Mouse (Mus musculus): ENCODE data around the gene Msh6. TPM values are rescaled to one million over a fixed set of nuclear protein-coding genes. Genes with fewer than 3 reads are reported as not detected.
"Not testable (repeated sequence)": the region's sequence is repeated elsewhere in the genome, so short reads cannot be mapped to it uniquely, and the experiment has no call there.

Msh6 gene
- polyA plus RNA-seq, 2 experiments = 11.1 to 23.9 TPM

DNA sequence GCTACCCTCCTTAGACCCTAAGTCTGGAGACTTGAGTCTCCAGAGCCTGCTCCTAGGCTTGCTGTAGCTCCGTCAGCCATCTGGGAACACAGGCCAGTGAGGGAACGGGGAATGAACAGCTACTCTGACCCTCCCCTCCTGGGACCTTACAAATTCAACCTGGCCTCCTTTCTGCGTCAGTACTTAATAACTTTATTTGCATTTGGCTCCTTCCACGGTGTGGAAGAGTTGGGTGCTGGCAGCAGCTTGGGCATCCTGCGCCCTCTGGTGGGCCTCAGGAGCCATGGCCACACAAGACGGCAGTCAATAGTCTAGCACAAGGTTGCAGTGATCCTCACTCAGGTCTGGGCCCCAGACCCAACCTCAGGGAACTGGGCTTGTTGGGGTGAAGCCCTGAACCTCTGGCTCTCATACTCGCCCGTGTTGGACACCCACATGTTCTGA lies 6.4 kb upstream of the Msh6 start:
- not testable (repeated sequence) for H3K27ac ChIP-seq

DNA sequence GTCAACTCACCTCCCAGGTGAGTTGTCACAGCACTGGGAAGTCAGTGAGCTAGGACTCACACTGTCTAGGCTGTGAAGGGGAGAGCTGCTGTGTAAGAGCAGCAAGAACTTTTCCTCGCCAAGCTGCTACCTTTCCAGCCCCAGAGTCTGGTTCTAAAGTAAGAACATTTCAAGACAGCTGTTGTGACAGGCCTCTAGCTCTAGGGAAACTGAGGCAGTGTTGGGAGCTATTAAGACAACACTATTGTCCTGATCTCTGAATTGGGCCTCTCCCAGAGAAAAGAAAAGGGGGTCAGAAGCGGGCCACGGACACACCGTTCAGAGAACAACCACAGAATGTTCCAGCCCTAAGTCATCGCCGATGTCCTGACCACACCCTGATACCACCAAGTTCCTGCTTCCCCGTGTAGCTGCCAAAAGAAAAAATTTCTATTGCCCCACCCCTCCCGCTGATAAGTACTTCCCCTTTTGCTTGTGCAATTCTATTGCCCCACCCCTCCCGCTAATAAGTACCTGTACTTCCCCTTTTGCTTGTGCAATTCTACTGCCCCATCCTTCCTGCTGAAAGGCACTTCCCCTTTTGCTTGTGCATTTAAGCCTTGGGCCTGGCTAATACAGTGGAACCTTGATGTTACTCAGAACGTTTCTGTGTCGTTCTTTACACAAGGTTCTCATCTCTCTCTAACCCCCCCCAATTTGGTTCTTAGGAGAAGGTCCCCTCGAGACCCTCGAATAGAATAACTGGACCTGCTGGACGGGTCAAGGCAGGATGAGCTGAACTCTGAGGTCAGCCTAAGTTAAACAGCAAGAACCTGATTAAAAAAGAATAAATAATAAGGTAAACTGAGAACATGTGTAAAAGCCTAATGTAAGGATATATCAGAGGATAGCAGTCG lies 2.9 kb upstream of the Msh6 start:
- not testable (repeated sequence) for H3K27ac ChIP-seq; H3K36me3 ChIP-seq (replicated peaks; ENCODE audit: control insufficient read depth, insufficient read depth, low read depth); H3K4me3 ChIP-seq (ENCODE audit: insufficient read depth in 1 of 2, low read depth in 2 of 2, low read length in 2 of 2); H3K4me2 ChIP-seq (ENCODE audit: low read depth); DNase-seq (ENCODE audit: low read depth in 3 of 3, low spot score in 3 of 3); H3K9me3 ChIP-seq (ENCODE audit: control insufficient read depth, low read length); H3K9ac ChIP-seq (replicated peaks); H3K27me3 ChIP-seq (ENCODE audit: control insufficient read depth, insufficient read depth, low read length); ATAC-seq (ENCODE audit: insufficient read depth)
- WGBS (ENCODE audit: insufficient replicate concordance) = 48% methylated on average over 15 of the region's 15 CpGs
- H3K4me1 ChIP-seq (replicated peaks; ENCODE audit: control insufficient read depth in 2 of 2, insufficient read depth in 2 of 2, low read length in 1 of 2) = peaks cover 10 to 12% of the 10 kb centered on the region in 2 experiments

More for the DNA sequence above, 6.4 kb upstream of the Msh6 start:
- H3K4me3 ChIP-seq (ENCODE audit: insufficient read depth in 1 of 2, low read depth in 2 of 2, low read length in 2 of 2); H3K36me3 ChIP-seq (replicated peaks; ENCODE audit: control insufficient read depth, insufficient read depth, low read depth); H3K9ac ChIP-seq (replicated peaks); H3K9me3 ChIP-seq (ENCODE audit: control insufficient read depth, low read length); H3K4me1 ChIP-seq (replicated peaks; ENCODE audit: control insufficient read depth in 2 of 2, insufficient read depth in 2 of 2, low read length in 1 of 2); H3K4me2 ChIP-seq (ENCODE audit: low read depth); DNase-seq (ENCODE audit: low read depth in 3 of 3, low spot score in 3 of 3); H3K27me3 ChIP-seq (ENCODE audit: control insufficient read depth, insufficient read depth, low read length): not testable (repeated sequence)
- ATAC-seq (ENCODE audit: insufficient read depth) = peak; percentile 69
- WGBS (ENCODE audit: insufficient replicate concordance) = 45% methylated on average over 6 of the region's 8 CpGs
- peak; percentile 39 for TF ChIP-seq CTCF (IDR thresholded peaks at IDR 0.05; ENCODE audit: low read depth)

DNA sequence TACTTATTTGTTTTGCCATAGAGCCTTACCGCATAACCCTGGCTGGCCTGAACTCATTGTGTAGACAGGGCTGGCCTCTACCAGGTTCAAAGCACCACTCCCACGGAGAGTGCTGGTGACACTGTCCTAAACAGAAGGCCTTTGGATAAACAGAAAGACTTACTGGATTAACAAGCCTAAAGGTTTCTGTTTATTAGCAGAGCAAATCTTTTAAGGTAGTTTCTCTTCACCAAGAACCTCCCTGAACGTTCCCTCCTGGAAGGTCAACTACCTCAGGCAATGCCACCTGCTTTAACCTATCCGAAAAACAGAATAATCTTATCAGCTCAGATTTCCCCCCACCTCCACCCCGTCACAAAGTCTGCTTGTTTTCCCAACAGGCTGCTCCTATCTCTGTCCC lies 2.0 kb upstream of the Msh6 start:
- Histone ChIP-seq H3K27ac (no peak overlapping the region), H3K9ac (replicated peaks) (no peak overlapping the region), H3K9me3 (ENCODE audit: control insufficient read depth, low read length) (no peaks in the 10 kb centered on the region), H3K4me3 (ENCODE audit: insufficient read depth in 1 of 2, low read depth in 2 of 2, low read length in 2 of 2) (no peak overlapping the region), H3K4me2 (ENCODE audit: low read depth) (no peak overlapping the region), H3K36me3 (replicated peaks; ENCODE audit: control insufficient read depth, insufficient read depth, low read depth) (peaks cover 5% of the 10 kb centered on the region), H3K4me1 (replicated peaks; ENCODE audit: control insufficient read depth in 2 of 2, insufficient read depth in 2 of 2, low read length in 1 of 2) (peaks cover 12% of the 10 kb centered on the region in 2 experiments), H3K27me3 (ENCODE audit: control insufficient read depth, insufficient read depth, low read length) (no peaks in the 10 kb centered on the region)
- ATAC-seq (ENCODE audit: insufficient read depth) = no peak
- TF ChIP-seq CTCF (IDR thresholded peaks at IDR 0.05; ENCODE audit: low read depth) (no peak), EP300 (IDR thresholded peaks at IDR 0.05; ENCODE audit: low read depth) (no peak)
- WGBS (ENCODE audit: insufficient replicate concordance) = 54% methylated on average over 5 of the region's 5 CpGs
- no peak for DNase-seq (ENCODE audit: low read depth in 3 of 3, low spot score in 3 of 3)

DNA sequence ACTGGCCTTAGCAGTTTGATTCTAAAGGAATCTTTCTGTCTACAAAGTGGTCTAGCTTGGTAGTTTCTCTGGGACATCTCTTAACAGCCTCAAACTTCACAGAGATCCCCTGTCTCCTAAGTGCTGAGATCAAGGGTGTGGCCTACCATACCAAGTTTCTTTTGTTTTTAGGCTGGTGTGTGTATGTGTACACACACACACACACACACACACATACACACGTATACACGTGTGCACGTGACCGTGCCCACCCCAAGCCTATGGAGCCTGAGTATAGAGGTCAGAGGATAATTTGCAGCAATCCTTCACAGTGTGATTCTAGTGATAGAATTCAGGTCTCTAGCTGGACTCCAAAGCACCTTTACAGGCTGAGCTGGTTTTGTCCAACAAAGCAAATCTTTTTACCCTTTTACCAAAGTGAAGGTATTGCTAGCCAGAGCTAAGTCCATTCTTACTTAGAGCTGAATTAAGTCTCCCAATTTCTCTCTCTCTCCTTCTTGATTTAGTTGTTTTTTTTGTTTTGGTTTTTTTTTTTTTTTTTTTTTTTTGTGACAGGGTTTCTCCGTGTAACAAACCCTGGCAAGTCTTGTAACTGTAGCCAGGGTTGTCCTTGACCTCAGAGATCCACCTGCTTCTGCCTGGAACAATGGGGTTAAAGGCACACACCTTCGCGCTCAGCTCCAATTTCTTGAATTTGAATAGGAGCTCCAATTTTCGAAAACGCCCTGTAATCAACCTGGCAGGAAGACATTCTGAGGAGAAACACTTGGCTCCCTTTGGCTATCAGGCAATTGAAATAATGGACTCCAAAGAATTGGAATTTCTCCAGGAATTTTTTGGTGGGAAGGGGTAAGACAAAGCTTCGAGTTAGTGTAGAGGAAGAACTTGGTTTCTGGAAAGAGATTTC lies 1.3 kb upstream of the Msh6 start:
- ATAC-seq (ENCODE audit: insufficient read depth) (no peak), DNase-seq (ENCODE audit: low read depth in 3 of 3, low spot score in 3 of 3) (no peak)
- Histone ChIP-seq H3K9me3 (ENCODE audit: control insufficient read depth, low read length) (no peaks in the 10 kb centered on the region), H3K36me3 (replicated peaks; ENCODE audit: control insufficient read depth, insufficient read depth, low read depth) (peaks cover 9% of the 10 kb centered on the region), H3K4me3 (ENCODE audit: insufficient read depth in 1 of 2, low read depth in 2 of 2, low read length in 2 of 2) (peak overlapping the region in 1 of 2 experiments; percentile 99; a peak in 1 of 4 replicates), H3K27me3 (ENCODE audit: control insufficient read depth, insufficient read depth, low read length) (no peaks in the 10 kb centered on the region), H3K4me2 (ENCODE audit: low read depth) (peak overlapping the region; percentile 92), H3K27ac (no peak overlapping the region), H3K9ac (replicated peaks) (no peak overlapping the region), H3K4me1 (replicated peaks; ENCODE audit: control insufficient read depth in 2 of 2, insufficient read depth in 2 of 2, low read length in 1 of 2) (peaks cover 12% of the 10 kb centered on the region in 2 experiments)
- TF ChIP-seq CTCF (IDR thresholded peaks at IDR 0.05; ENCODE audit: low read depth) = no peak
- TF ChIP-seq EP300 (IDR thresholded peaks at IDR 0.05; ENCODE audit: low read depth) = no peak
- 71% methylated on average over 10 of the region's 10 CpGs for WGBS (ENCODE audit: insufficient replicate concordance)
